Mouse (Mus musculus): ENCODE measurements around the gene Wdr6.

DNA sequence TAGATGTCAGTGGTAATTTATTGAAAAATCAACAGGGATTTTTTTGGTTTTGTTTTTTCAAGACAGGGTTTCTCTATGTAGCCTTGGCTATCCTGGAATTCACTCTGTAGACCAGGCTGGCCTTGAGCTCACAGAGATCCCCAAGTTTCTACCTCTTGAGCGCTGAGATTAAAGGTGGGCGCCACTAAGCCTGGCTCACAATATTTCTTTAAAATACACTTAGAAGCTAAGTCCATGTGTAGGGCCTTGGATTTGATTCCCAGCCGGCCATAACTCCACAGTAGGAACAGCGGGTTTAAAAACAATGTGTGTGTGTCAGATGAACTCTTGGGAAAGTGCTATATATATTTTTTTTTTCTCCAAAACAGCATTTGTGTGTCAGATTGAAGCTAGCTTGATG lies 55.2 kb downstream of the Wdr6 start:
- no peak for TF ChIP-seq GATA1 (IDR thresholded peaks at IDR 0.05; ENCODE audit: borderline replicate concordance, low read length)
- TF ChIP-seq CTCF (IDR thresholded peaks at IDR 0.05; ENCODE audit: low read depth, low read length) = no peak
